Mouse (Mus musculus) limb, embryonic 15.5 days (tissue): ENCODE data around the gene Adat3. TPM values are rescaled to one million over a fixed set of nuclear protein-coding genes. Genes with fewer than 3 reads are reported as not detected.
"Not testable (repeated sequence)": the region's sequence is repeated elsewhere in the genome, so short reads cannot be mapped to it uniquely, and the experiment has no call there.

Experiments
- ATAC-seq: fragments of 200-750 bp; cut with Nextera tagmentation; 2 replicates; pipeline ENCODE4 v1.8.0; 2017; ENCODE audit warnings: low read depth, moderate TSS enrichment; ENCODE audit not compliant: insufficient number of reproducible peaks, low FRiP score, low TSS enrichment
- H3K27ac ChIP-seq: fragments of 300-500 bp; sonication (generic); 2 replicates; pipeline ENCODE4 v1.5.1; 2015; ENCODE audit warnings: moderate library complexity, mild to moderate bottlenecking, inconsistent platforms
- H3K27me3 ChIP-seq: fragments of 300-500 bp; sonication (generic); 2 replicates; pipeline ENCODE4 v1.6.1; 2015; ENCODE audit warnings: inconsistent platforms
- H3K36me3 ChIP-seq: fragments of 300-500 bp; sonication (generic); 2 replicates; pipeline ENCODE4 v1.6.1; 2015; ENCODE audit warnings: inconsistent platforms
- H3K4me1 ChIP-seq: fragments of 300-500 bp; sonication (generic); 2 replicates; pipeline ENCODE4 v1.6.1; 2015; ENCODE audit warnings: inconsistent platforms
- H3K4me2 ChIP-seq: fragments of 300-500 bp; sonication (generic); 2 replicates; pipeline ENCODE4 v1.6.1; 2015; ENCODE audit warnings: mild to moderate bottlenecking, inconsistent platforms
- H3K4me3 ChIP-seq: fragments of 300-500 bp; sonication (generic); 2 replicates; pipeline ENCODE4 v1.5.1; 2015; ENCODE audit warnings: mild to moderate bottlenecking, inconsistent platforms
- H3K9ac ChIP-seq: fragments of 300-500 bp; sonication (generic); 2 replicates; pipeline ENCODE4 v1.6.1; 2015; ENCODE audit warnings: inconsistent platforms
- H3K9me3 ChIP-seq: fragments of 300-500 bp; sonication (generic); 2 replicates; pipeline ENCODE4 v1.6.1; 2016; ENCODE audit warnings: inconsistent platforms
- WGBS: fragments of 180-500 bp; shearing (Covaris S2); methylation state at CpG from one replicate; pipeline ENCODE4 v1.1.7; 2015; 5-methylcytosine and 5-hydroxymethylcytosine counted together
- polyA plus RNA-seq: library from polyadenylated mRNA; unstranded; fragments of >200 nt; fragmentation: Nextera tagmentation; extraction: Ambion mirVana; gene quantifications from 2 replicates; pipeline ENCODE4 v1.2.1, GENCODE M21; 2015

Adat3 gene
- polyA plus RNA-seq, 1 experiment from 2014 or later = 6.4 TPM

DNA sequence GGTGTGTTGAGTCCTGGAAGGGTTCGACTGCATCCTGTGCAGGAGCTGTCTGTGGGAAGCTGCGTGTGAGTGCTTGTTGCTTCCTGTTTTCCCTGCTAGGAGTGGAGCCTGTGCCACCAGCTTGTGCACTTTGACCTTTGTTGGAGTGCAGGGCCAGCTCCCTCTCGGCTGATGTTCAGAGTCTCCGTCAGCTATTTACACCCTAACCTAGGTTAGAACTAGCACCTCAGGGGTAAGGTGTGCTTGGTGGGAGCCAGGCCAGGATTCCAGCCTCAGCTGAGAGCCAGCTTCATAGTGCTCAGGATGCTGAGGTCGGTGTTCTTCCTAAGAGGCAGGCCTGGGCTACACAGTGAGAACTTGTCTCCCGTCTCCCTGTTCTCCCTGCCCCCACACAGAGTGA, 32.7 kb downstream of the Adat3 start:
- Histone ChIP-seq H3K27me3 (no peaks in the 10 kb centered on the region), H3K9ac (no peak overlapping the region), H3K4me2 (no peak overlapping the region), H3K27ac (no peak overlapping the region), H3K9me3 (no peaks in the 10 kb centered on the region), H3K4me1 (no peaks in the 10 kb centered on the region; the same call in 1 of the 2 replicates), H3K36me3 (peaks cover 74% of the 10 kb centered on the region), H3K4me3 (no peak overlapping the region)
- ATAC-seq = no peak
- WGBS = 83% methylated on average over 6 of the region's 6 CpGs

DNA sequence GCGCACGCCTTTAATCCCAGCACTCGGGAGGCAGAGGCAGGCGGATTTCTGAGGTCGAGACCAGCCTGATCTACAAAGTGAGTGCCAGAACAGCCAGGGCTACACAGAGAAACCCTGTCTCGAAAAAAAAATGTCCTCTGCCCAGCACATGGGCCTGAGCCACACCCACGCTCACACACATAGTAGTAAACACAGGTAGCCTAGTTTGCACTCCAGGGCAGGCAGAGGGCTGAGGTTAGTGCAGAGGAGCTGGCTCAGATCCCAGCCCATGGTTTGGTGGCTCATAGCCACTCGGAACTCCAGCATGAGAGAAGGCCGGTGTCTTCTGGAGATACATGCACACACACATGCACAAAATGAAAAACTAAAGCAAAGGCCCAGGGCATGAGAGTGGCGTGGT, 44.3 kb downstream of the Adat3 start:
- Histone ChIP-seq H3K4me2 (no peak overlapping the region), H3K9me3 (no peaks in the 10 kb centered on the region), H3K4me1 (no peaks in the 10 kb centered on the region), H3K4me3 (no peak overlapping the region), H3K36me3 (peaks cover 78% of the 10 kb centered on the region), H3K27ac (no peak overlapping the region), H3K9ac (no peak overlapping the region), H3K27me3 (no peaks in the 10 kb centered on the region)
- 93% methylated on average over 10 of the region's 10 CpGs for WGBS
- no peak for ATAC-seq

DNA sequence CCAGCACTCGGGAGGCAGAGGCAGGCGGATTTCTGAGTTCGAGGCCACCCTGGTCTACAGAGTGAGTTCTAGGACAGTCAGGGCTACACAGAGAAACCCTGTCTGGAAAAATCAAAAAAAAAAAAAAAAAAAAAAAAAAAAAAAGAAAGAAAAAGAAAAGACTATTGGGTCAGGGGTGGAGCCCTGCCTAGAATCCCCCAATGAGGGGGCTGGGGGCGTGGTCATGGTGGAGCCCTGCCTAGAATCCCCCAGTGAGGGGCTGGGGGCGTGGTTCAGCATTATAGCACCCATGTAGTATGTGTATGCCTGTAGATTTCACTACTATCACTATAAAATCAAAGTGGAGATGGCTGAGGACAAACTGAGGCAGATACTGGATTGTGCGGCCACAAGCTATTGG, 47.2 kb downstream of the Adat3 start:
- not testable (repeated sequence) for H3K4me2 ChIP-seq, H3K9ac ChIP-seq, H3K4me3 ChIP-seq, H3K27ac ChIP-seq, H3K9me3 ChIP-seq, H3K27me3 ChIP-seq, ATAC-seq
- Histone ChIP-seq H3K4me1 (peaks cover 13% of the 10 kb centered on the region), H3K36me3 (peaks cover 62% of the 10 kb centered on the region)
- 88% methylated on average over 6 of the region's 6 CpGs for WGBS

DNA sequence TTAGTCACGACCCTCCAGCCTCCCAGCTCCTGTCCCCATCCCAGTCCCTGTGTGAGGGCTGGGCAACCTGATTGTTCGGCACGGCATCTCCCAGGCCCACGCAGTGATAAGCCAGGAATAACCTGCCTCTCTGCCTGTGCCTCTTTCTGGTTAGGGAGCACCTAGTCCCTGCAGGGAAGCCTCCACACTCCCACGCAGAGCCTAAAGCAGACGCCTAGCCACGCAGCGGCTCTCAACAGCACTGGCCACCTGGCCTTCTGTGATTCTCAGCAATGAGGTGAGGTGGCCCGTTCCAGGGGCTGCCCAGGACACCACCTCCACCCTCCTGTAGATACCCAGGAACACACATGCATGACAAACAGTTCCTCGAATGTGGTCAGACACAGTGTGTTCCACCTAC, 47.7 kb downstream of the Adat3 start:
- Histone ChIP-seq H3K4me1 (peaks cover 18% of the 10 kb centered on the region), H3K36me3 (peaks cover 57% of the 10 kb centered on the region), H3K9me3 (no peaks in the 10 kb centered on the region), H3K4me2 (no peak overlapping the region), H3K4me3 (no peak overlapping the region), H3K27me3 (no peaks in the 10 kb centered on the region), H3K27ac (no peak overlapping the region), H3K9ac (no peak overlapping the region)
- 92% methylated on average over 10 of the region's 10 CpGs for WGBS
- ATAC-seq = no peak

DNA sequence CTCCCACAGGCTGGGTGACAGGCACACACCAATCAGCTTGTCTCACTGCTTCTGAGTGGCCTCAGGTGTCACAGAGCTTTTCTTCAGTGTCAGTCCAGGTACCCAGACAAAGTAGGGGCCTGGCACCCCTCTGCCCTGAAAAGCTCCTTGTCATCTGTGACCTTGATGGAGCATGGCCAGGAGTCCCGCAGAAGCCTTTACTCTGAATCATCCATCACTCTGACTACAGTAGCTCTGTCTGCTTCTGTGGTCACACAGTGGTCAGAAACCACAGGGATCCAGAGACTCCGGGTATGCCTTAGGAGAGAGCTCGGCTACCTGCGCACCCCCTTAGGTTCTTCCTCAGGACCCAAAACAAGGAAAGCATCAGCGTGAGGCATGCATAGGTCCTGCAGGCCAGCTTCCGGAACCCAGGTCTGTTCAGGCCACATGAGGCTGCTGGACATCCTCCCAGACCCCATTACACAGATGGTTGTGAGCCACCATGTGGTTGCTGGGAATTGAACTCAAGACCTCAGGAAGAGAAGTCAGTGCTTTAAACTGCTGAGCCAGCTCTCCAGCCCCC, 50.6 kb downstream of the Adat3 start:
- WGBS = 93% methylated on average over 6 of the region's 6 CpGs
- no peak for ATAC-seq
- no peak overlapping the region for H3K9ac ChIP-seq
- H3K9me3 ChIP-seq = no peaks in the 10 kb centered on the region
- peaks cover 32% of the 10 kb centered on the region for H3K36me3 ChIP-seq
- H3K4me2 ChIP-seq = no peak overlapping the region
- no peak overlapping the region for H3K4me3 ChIP-seq
- H3K4me1 ChIP-seq = peaks cover 30% of the 10 kb centered on the region
- H3K27ac ChIP-seq = no peak overlapping the region
- H3K27me3 ChIP-seq = no peaks in the 10 kb centered on the region

DNA sequence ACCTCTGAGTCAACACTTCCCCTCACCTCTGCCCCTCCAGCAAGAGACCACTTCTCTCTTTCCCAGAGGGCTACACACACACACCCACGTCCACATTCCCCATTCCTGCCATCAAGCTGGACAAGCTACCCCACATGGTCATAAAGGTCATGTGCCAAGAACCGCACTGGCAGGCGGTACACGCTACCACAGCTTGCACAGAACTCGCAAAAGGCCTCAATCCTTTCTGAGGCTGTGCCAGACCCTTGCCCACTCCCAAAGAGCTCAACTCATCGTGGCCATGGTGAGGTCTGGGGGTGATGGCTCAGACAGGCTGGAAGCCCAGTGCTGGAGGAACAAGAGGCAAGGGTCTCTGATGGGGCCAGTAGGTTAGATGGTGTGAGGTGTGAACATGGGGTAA, 52.2 kb downstream of the Adat3 start:
- Histone ChIP-seq H3K36me3 (peaks cover 25% of the 10 kb centered on the region), H3K9ac (peak overlapping the region; percentile 91; the same call in 1 of the 2 replicates), H3K27ac (no peak overlapping the region), H3K4me1 (peaks cover 36% of the 10 kb centered on the region), H3K4me3 (peak overlapping the region; percentile 86), H3K27me3 (no peaks in the 10 kb centered on the region), H3K4me2 (peak overlapping the region; percentile 65), H3K9me3 (no peaks in the 10 kb centered on the region)
- 69% methylated on average over 6 of the region's 6 CpGs for WGBS
- no peak for ATAC-seq

DNA sequence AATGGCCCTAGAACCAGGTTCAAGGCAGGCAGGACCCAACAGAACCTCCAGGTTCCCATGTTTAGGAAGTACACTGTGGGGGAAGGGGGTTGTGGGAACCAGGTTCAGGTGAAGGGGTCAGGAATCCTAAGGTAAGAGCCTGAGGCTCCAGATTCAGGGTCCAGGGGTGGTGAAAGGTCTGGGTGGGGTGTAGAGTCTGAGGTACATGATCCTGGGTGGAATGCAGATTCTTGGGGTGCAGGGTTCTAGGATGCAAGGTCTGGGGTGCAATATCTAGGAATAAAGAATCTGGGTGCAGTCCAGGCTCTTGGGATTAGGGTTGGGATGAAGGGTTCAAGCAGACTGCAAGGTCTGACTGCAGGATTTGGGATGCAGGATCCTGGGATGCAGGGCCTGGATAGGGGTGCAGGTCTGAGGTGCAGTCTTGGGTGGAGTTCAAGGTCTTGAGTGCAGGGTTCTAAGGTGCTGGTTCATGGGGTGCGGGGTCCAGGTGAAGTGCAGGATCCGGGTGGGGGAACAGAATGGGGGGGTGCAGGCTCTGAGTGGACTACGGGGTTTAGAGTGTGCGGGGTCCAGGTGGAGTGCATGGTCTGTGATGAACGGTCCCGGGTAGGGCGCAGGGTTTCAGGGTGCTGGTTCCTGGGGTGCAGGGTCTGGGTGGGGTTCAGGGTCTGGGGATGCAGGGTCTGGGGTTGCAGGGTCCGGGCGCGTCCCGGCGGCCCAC, 52.9 kb downstream of the Adat3 start:
- Histone ChIP-seq H3K4me1 (peaks cover 36% of the 10 kb centered on the region), H3K4me2 (peak overlapping the region; percentile 65), H3K9me3 (no peaks in the 10 kb centered on the region), H3K36me3 (peaks cover 19% of the 10 kb centered on the region), H3K9ac (peak overlapping the region; percentile 91), H3K4me3 (peak overlapping the region; percentile 86), H3K27ac (peak overlapping the region; percentile 85), H3K27me3 (no peaks in the 10 kb centered on the region)
- ATAC-seq = peak; percentile 37
- 5% methylated on average over 12 of the region's 12 CpGs for WGBS

DNA sequence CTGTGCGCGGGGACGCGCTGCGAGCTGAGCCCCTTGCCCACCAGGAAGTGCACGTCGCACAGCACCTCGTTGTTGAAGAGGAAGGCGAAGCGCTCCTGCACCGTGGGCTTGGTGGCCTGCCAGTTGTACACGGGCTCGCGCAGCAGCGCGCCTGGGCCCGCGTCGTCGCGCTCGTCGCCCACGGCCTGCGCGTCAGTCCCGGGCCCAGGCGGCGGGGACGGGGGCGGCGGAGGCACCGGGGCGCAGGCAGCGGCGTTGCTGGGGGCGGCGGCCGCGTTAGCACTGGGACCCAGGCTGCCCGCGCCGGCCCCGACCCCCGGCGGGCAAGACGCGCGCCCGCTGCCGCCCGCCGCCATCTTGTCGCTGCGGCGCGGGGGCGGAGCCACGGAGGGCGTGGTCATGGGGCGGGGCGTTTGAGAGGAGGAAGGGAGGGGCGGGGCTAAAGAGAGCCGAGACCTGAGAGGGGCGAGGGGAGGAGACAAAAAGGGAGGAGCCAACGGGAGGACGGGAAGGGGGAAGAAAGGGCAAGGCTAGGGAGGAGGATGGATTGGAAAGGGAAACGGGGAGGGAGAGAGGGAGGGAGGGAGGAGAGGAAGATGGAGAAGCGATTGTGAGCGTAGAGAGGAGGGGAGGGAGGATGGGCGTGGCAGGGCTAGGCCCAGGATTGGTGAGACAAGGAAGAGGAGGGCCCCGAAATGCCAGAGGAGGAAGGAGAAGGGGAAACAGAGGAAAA, 53.6 kb downstream of the Adat3 start:
- ATAC-seq = peak; percentile 85

DNA sequence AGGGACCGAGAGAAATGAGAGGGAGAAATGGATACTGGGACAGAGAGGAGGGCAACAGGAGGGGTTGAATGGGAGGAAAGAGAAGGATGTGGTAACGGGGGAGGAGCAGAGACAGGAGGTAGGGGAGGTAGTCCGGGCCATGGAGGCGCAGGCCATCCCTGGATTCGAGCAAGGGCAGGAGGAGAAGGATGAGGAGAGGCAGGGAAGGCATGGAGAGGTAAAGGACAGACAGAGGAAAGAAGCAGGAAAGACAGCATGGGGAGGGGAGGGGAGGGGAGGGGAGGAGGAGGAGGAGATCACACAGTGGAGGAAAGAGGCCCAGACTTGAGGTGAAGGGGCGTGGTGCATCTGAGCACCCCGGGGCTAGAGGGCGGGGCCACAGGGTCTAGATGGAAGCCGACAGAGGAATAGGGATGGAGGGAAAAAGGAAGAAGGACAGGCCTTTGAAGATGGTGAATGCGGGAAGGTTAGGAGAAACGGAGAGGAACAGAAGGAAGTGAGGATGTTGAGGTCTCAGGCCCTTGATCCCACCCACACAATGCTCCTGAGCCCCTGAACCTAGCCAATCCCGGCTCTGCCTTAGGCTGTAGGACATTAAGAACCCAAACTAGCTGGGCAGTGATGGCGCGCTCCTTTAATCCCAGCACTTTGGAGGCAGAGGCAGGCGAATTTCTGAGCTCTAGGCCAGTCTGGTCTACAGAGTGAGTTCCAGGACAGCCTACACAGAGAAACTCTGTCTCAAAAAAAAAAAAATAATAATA, 54.4 kb downstream of the Adat3 start, which contains the start of gene Btbd2:
TSS of gene Btbd2 (minus strand) at position 209 of the 761 bp plus-strand sequence.
- H3K9ac ChIP-seq = peak within 1 kb of the TSS; percentile 91
- WGBS = 25% methylated on average over 15 of the region's 15 CpGs
- H3K27me3 ChIP-seq = no peaks in the 10 kb centered on the region
- peaks cover 12% of the 10 kb centered on the region; the same call in 1 of the 2 replicates for H3K36me3 ChIP-seq
- no peak for ATAC-seq
- H3K4me1 ChIP-seq = peaks cover 39% of the 10 kb centered on the region
- peak within 1 kb of the TSS; percentile 86 for H3K4me3 ChIP-seq
- no peaks in the 10 kb centered on the region for H3K9me3 ChIP-seq
- H3K4me2 ChIP-seq = peak within 1 kb of the TSS; percentile 65
- peak within 1 kb of the TSS; percentile 89 for H3K27ac ChIP-seq

More for the DNA sequence above, 53.6 kb downstream of the Adat3 start:
- no peaks in the 10 kb centered on the region for H3K27me3 ChIP-seq
- peak overlapping the region; percentile 86 for H3K4me3 ChIP-seq
- peak overlapping the region; percentile 91 for H3K9ac ChIP-seq
- under 1% methylated on average over 72 of the region's 72 CpGs for WGBS
- H3K4me2 ChIP-seq = peak overlapping the region; percentile 65
- peak overlapping the region; percentile 89 for H3K27ac ChIP-seq
- no peaks in the 10 kb centered on the region for H3K9me3 ChIP-seq
- H3K4me1 ChIP-seq = peaks cover 39% of the 10 kb centered on the region
- peaks cover 14% of the 10 kb centered on the region; the same call in 1 of the 2 replicates for H3K36me3 ChIP-seq
